Mouse (Mus musculus): ENCODE measurements around the gene Napsa.

The Napsa gene

DNA sequence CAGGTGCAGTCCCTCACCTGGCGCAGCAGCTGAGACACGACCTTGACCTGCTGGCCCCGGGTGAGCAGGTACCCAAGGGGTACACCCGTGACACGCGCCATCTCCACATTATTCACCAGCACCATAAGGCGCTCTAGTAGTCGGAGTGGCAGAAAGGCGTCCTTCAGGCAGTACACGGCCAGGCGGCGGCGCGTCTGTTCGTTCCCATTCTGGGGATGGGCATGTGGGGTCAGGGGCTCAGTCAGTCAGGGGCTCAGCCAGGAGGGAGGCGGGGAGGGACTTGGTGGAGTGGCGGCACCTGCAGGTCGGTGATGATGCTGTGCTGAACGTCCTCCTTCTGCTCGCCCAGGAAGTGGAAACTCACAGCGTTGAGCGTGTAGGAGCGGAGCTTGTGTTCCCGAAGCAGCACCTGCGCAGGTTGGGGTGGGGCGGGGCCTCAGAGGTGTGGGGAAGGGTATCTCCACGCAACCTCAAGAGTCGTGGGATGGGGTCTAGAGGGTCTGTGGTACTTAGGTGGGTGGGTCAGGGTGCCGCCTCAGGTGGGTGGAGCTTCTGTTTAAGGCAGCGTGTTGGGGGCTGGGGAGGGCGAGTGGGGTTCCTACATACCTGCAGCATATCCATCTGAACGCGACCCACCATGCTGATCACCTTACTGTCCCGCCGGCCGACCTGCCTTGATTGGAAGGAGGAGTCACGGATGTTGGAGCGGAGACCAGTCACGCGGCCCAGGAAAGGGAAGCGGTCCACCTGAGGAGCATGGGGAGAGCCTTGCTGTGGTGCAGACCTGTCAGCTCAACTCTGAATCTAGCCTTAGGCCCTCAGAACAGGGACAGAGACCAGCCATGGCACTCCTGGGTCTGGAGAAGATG, 33.2 kb upstream of the Napsa start:
- DNase-seq = no peak

DNA sequence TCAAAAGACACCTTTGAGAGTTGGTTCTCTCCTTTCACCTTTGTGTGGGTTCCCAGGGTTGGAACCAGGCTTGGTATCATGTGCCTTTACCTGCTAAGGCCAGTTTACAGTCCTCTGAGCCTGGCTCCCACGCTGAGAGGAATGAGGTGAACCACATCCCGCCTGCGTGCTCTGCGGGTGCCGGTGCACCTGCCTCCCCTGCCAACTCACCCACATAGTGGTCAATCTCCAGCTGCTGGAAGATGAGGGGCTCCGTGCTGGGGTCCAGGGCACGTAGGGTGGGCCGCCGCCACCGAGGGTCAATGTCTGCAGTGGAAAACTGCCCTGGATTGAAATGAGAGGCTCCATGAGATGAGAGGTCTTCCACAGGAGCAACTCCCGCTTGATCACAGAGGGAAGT, 29.6 kb upstream of the Napsa start:
- no peak for DNase-seq

DNA sequence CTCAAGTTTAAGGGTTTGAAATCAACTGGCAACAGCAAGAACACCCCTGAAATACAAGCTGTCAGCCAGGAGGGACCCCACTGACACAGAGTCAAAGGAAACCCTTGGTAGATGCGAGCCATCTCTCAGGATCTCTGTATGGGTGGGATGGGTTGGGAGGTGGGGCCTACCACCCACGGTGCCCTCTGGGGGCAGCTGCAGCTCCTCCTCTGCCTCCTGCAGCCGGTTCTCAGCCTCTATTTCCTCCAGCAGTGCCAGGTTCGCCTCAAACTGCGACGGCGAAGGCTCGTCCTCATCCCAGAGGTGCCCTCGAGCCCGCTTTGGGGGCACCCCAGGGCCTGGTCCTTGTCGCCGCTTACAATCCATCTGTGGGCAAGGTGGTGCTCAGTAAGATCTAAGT, 29.1 kb upstream of the Napsa start:
- DNase-seq = no peak

DNA sequence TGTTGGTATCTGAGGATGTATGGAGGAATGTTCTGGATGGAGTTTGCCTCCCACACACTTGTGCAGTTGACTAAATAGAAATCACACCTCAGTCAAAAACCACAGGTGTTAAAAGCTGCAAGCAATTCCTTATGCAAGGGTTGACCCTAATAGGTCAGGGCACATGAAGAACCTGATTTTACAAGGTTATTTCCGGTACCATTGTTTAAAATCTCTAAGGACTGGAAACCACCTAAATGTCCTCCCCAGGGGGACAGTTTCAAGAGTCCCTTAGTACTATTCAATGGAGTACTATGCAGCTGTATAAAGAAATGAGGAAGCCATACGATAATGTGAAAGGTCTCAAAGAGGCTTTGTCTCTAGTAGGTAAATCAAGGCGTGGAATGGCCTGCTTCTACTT, 25.9 kb upstream of the Napsa start:
- DNase-seq = no peak

DNA sequence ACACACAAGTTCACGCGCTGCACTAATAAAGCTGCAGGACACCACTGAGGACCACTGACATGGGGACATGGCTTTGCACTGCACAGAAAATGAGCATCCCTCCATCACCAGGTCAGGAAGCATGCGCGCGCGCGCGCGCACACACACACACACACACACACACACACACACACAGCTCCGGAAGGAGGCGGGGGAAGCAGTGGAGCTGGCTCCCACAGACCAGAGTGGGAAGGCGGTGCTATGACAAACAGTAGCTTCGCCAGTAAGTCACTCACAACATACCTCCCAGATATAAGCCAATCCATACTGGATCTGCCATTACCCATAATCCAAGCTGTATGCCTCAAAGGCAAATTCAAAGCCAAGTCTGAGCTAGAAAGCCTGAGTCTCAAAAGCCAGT, 25.1 kb upstream of the Napsa start:
- no peak for DNase-seq

DNA sequence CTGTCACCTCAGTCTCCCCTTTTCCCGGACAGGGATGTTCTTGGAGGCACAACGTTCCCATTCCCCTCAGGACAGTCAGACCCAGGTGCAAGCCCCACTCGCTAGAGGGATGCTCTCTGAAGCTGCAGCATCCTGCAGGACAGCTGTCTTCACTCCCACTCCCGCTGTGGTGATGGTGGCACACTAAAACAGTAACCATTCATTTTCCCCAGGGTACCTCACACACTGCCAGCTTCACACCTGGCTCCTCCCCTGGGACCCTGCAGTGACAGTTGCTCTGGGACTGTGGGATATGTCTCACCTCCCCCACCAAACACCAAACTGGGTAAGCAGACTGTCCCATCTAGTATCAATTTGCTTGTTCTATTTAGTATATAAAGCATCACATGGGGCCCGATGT, 24.5 kb upstream of the Napsa start:
- peak; percentile 55 for DNase-seq

DNA sequence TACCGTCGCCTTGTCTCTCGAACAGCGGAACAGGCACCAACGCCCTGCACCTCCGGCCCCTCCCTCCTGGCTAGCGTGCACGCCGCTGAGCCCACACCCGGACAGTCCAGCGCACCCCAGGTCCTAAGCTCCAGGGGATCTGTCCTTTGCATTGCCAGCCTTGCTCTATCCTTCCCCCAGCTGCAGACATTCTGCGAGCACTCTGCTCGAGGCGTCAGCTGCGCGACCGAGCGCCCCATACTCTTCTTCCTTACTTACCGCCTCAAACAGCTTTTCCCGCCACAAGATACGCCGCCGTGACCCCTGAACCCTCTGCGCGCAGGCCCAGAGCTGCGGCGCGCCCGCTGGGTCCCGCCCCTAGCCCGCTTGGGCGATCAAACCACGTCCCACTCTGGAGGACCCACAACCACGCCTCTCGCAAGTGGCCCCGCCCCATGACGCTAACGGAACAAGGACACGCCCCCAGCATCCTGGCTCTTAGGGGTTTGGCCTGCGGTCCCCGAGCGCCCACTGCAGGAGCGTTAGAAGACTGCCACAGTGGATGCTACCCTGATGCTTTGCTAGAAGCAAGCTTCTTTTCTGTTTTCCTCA, 23.6 kb upstream of the Napsa start, which contains the start of gene Pold1:
TSS of gene Pold1 (minus strand) at position 353 of the 591 bp plus-strand sequence.
- DNase-seq = peak; percentile 100

DNA sequence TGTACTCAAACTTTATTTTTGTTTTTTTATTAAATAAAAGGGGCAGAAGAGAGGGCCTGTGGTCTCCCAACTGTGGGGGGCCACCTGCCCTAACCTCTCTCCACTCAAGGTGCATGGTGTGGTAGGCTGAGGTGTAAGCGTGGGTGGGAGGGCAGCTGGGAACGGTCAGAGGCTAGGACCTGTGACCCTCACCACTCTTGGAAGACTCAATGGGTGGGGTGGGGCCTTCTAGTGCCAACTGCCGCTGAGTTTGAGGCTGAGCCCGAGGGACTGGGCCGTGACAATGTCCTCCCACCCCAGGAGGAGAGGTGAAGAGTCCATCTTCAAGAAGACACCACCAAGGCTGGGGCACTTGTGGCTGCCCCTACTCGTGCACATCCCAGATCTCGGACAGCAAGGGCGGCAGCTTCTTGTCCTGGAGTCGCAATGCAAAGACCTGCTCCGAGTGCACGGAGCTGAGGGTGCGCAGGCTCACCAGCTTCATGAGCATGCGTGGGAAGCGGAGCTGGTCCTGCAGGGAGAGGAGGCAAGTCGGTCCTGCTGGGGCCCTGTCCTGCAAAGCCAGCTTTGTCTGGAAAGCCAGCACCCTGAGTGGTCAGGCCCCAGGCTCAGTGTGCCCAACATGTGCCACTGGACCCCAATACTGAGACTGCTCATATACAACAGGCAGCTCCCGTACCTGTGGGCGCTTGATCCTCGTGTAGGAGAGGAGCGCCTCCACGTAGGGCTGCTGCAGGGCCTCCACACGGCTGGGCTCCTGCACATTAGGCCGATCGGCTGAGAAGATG, 22.4 kb upstream of the Napsa start:
- DNase-seq = peak; percentile 55

DNA sequence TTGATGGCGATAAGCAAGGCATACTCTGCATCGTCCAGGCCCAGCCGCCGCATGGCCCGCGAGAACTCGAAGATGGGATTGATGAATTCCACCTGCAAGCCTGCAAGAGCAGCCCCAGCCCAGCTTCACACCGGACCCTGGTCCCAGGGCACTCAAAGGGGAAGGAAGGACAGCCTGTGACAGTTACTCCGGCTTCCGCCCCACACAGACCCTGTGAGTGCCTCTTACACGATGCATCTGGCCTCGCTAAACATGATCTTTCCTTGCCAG, 21.8 kb upstream of the Napsa start:
- DNase-seq = no peak

DNA sequence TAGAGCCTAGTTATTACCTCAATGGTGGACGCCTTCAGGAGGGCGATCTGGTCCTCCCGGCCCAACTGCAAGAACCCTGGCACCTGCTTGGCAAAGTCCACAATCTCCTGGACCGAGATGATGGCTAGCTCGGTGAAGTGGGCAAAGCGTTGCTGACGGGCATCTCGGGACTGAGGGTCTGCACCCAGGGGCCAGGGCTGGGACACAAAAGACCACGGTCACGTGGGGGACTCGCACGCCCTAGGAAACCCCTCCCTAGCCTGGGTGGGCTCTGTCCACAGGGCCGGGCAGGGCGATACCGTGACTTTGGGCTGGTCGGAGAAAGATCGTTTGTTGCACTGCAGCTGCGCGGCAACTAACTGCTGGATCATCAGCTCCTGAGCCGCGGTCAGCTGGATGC, 20.9 kb upstream of the Napsa start:
- peak; percentile 34 for DNase-seq

DNA sequence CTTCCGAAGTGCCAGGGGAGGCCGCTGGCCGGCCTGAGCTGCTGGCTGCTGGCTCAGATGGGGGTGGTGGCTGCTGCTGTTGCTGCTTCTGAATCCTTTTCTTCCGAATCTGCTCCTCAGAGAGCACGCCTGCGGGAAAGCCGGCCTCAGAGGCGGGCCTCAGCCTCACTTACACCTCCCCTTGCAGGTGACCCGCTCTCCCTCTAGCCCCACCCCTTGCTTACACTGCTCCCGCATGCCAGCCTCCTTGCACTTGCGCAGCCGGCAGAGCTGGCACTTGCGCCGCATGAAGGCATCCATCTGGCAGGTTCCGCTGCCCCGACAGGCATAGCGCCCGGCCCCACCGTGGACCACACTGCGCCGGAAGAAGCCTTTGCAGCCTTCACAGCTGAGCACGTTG, 20.4 kb upstream of the Napsa start:
- DNase-seq = peak; percentile 50

DNA sequence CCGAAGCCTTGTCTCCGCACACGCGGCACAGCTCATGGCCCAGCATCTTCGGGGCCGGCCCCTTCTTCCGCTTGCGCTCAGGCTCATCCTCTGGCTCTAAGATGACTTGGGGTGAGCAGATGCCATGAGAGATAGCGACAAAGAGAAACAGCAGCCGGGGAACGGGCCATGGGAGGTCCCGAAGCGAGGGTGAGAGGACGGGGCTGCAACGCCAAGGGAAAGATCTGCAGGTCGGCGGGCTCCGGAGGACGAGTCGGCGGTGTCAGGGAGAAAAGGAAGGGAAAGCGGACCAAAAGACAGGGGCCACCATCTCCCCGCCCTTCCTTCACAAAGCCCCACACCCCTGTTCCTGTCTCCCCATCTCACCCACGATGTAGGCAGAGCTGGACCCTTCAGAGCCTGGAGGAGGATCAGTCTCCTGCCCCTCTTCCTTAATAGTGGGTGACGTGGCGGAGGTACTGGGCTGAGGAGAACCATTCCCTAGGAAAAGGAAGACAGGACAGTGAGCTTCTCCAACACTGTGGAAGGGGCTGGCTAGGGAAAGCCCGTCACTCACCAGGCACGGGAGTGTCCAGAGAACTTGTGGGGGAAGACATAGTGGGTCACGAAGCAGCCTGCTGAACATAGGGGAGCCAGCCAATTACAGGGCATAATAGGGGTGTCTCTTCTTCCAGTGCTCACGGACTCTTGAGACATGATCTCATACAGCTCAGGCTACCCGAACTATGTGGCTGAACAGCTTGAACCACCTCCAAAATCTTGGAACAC, 19.9 kb upstream of the Napsa start:
- DNase-seq = peak; percentile 41

DNA sequence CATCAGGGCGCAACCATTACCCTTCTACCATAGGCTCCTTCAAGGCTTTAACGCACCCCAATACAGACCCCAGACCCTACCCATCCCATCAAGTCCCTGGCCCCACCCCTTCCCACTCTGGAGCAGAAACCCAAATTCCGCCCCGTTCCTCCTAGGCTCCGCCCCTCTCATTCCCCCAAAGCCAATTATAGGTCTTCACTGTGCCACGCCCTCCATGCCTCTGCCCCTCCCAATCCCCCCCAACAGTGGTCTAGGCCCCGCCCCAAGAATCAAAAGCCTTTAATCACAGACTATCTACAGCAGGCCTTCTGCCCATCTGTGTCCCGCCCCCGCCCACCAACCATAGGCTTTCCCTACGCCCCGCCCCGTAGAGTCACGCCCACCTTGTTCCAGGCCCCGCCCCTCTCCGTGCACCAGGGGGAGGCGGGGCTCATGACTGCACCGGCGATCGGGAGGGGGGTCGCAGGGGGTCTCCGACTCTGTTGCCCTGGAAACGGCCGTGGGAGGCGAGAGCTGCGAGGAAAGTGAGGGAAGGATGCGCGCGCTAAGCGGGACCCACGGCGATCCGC, 18.9 kb upstream of the Napsa start:
- no peak for DNase-seq

DNA sequence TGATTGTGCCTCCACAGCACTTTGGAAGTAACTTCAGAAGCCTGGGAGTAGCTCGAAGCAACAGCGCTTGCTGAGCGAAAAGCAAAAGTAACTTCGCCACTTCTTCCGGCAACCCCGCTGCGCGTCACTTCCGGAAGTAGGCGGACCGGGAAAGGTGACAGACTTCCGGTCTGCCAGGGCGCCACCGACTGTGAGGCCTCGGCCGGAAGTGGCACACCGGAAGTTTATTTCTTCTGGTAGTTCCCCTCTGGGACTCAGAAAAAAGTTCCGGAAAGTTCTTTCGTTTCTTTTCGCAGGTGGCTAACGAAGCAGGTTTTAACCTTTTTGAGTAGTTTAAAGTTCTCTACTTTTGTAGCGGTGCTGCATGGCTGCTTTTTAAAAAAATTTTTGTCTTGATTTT, 18.4 kb upstream of the Napsa start, which contains the start of gene Nr1h2:
TSS of gene Nr1h2 (minus strand) at position 126 of the 400 bp plus-strand sequence.
- DNase-seq = peak; percentile 93

DNA sequence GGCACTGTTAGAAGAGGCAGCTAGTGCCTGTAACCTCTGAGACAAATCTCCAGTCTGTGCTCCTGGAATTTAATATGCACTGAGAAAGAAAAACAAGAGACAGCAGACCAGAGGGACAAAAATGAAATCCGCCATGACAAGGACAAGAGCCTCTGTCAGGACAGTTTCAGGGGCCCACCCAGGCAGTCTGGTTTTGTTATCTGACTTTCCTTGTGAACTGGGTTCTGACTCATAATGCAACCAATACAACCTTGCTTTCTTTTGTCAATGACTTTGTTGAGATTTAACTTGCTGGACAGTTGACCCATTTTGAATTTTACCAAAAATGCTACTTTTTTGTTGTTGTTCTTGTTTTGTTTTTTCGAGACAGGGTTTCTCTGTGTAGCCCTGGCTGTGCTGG, 14.6 kb upstream of the Napsa start:
- no peak for DNase-seq

DNA sequence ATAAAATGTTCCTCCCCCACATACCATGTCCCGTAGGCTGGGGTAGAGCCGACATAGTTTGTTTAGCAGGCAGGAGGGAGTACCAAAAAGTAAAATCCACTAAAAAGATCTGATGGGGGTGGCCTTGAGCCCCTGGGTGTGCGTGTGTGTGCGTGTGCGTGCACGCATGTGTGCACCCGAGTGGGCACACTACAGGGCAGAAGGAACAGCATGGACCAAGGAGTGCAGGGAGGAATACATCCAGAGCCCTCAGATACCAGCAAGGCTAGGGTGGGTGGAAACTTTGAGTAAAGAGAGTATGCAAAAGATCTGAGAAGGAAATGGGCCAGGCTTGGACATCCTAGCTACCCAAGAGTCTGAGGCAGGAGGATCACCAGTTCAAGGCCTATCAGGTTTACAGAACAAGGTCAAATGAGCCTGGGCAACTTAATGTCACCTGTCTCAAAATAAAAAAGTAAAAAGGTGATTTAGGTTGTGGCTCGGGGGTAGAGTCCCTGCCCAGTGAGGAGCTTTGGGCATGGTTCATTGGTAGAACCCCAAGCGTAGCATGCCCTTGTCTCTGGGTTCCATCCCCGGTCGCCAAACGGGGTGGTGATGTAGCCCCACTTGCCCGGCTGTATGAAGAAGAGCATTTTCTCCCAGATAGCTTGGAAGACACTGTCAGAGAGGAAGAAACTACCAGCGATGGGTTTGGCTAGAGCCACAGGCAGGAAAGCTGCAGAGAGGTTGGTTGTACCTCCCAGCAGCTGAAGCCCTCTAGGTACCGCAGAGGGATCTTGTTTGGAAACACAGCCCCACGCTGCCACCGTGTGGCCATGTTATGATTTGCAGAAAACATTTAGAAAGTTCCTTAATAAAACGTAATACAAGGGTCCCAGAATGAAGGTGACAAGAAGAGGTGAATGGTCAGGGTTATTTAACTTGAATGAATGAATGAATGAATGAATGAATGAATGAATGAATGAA, 11.5 kb upstream of the Napsa start:
- DNase-seq = peak; percentile 89

DNA sequence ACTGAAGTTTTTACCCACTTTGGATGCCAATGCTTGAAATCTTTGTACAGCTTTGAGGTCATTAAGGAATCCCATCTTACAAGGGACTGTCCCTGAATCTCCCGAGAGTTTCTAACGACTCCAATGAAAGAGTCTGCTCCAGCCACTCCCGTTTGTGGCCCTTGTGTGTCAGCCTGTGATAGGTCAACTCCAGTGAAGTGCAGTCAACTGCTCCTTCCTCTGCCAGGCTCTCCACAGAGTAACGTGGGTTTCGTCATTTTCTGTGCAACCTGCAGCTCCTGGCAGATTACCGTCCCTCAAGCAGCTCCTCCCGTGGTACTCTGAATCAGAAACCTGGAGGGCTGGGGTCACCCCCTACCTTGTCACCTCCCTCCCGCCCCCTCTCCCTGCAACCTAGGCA, 8.9 kb upstream of the Napsa start:
- DNase-seq = no peak

DNA sequence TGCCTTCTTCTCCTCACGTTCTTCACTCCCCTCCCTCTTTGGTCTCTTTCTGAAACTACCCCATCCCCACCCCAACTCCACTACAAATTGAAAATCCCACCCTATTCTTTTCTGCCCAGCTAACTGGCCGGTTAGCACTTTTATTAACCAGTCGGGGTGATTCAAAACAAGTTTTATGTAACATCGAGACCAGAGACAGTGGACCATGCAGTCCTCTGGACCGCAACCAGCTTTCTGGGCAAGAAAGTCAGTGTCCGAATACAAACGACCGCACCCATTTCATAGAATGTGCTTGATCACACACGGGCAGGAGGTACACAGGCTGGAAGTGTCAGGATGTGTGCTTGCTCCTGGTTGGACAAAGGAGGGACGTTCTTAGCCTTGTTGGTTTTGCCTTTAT, 7.7 kb upstream of the Napsa start:
- DNase-seq = no peak

DNA sequence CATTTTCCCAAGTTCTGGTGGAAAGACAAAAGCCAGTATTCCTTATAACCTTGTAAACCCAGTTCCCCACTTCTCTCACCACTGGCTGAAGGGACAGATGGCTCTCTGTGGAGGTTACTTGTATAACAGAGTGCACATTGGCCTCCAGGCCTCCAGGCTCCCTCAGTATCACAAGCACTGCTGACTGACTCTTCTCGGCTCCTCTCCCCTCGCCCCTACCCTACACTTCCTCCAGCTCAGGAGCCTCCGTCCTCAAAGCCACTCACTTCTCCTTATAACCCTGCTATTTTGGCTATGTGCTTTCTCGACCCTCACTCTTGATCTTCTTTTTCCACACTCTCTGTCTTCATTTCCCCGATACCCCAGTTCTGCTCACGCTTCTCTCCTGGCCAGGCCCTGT, 6.8 kb upstream of the Napsa start:
- no peak for DNase-seq

DNA sequence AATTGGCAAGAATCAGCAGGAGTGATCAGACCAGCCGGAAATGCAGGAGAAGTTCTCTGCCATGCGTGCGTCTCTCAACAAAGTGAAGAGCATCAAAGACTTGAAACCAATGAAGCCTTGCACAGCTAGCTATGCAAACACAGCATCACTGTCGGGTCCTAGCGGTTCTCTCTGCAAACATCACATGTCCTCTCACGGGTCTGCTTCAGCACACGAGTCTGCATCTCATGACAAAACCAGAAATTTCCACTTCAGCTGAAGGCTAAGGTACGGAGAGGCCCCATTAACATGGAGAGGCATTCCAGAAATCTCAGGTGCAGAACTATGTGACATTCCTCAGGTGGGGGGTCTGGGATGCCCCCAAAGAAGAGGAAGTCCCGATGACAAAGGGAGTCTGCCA, 3.4 kb upstream of the Napsa start:
- DNase-seq = no peak

DNA sequence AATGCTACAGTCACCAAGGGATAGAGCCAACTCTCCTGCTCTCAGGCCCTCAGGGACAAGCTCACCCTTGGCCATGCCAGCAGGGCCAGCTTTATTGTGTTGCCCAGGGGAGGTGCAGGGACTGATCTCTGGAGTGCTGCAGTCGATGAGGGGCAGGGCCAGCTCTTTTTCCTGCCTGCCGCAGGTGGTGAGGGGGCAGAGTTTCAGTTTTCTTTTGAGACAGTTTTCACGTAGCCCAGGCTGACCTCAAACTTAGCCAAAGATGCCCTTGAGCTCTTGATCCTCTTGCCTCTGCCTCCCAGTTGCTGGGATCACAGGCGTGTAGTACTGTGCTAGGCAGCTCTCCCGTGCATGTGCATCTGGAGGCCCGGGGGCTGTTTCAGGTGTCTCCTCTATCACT, 1.2 kb upstream of the Napsa start:
- DNase-seq = no peak

DNA sequence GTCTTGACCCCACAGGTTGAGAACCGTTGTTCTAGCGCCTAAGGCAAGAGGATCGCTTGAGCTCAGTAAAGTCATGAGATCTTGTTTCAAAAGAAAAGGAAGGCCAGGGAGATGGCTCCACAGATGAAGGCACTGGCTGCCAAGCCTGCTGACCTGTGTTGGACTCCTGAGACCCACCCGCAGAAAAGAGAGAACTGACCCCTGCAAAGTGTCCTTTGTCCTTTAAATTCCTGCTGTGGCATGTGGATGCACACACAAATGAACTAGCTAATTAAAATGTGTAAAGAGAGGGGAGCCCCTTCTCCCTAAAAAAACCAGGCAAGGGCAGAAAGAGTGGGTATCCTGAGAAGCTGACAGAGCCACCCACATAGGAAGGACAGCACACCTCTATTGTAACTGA, 369 bp upstream of the Napsa start:
- no peak for DNase-seq
